Comparison of ENCODE assay signal across 8 mouse cellular contexts in genomic region chr7:19461488-19461887, GRCm38 (mm10). TPM values are rescaled to one million over a fixed set of nuclear protein-coding genes. Genes with fewer than 3 reads are reported as not detected.
DNase-seq lines count a peak whose midpoint lies in the region; ATAC-seq and TF ChIP-seq lines count a peak whose summit lies in the region.
"Had no signal": no experiment of that assay in that cellular context is flagged by ENCODE, and none has a peak within 500 bp of the region (broad histone marks: within the 10 kb centered on the region; RNA-seq: fewer than 3 reads in every experiment).

No protein-coding gene starts in this region.

- WGBS in lung, postnatal 0 days = 11% methylated on average over 6 of the region's 6 CpGs

- peaks cover 35% of the 10 kb centered on the region for H3K27me3 ChIP-seq in CH12.LX (replicated peaks)
- H3K27me3 ChIP-seq in lung, postnatal 0 days (replicated peaks; ENCODE audit: insufficient read depth, low read length) = no peaks in the 10 kb centered on the region

- H3K4me1 ChIP-seq in CH12.LX (ENCODE audit: control insufficient read depth in 1 of 2, insufficient read depth in 2 of 2) = peaks cover 5 to 26% of the 10 kb centered on the region in 2 experiments
- peaks cover 10% of the 10 kb centered on the region for H3K4me1 ChIP-seq in lung, postnatal 0 days (ENCODE audit: insufficient read depth, low read depth, low read length)

- peak; percentile 74 for TF ChIP-seq EP300 in CH12.LX (IDR thresholded peaks at IDR 0.05; ENCODE audit: low read length)
- no peak for TF ChIP-seq EP300 in lung, postnatal 0 days (IDR thresholded peaks at IDR 0.05)

- dilution Hi-C loops in CH12.LX (cut with MboI; ENCODE audit: extremely low pct_ligation_motif_present, extremely low pct_unique_long_range_greater_than_20kb, low sequenced_read_pairs) = no loop called here

- no peaks in the 10 kb centered on the region for H3K9me3 ChIP-seq in CH12.LX (replicated peaks; ENCODE audit: low read length)
- no peaks in the 10 kb centered on the region for H3K9me3 ChIP-seq in lung, postnatal 0 days (ENCODE audit: low read length)

- in situ Hi-C loops in CH12.LX (cut with MboI; ENCODE audit: low pct_ligation_motif_present, low pct_unique_long_range_greater_than_20kb, low sequenced_read_pairs) = no loop called here

- H3K4me3 ChIP-seq in CH12.LX (replicated peaks in 1 of 3; ENCODE audit: low read depth in 2 of 3, low read length in 2 of 3, poor library complexity in 1 of 3) = no peak overlapping the region
- no peak overlapping the region for H3K4me3 ChIP-seq in lung, postnatal 0 days (ENCODE audit: low read depth, low read length)
- H3K4me3 ChIP-seq: myocyte had no signal

- ATAC-seq in lung, postnatal 0 days = no peak

- H3K9ac ChIP-seq in CH12.LX (ENCODE audit: insufficient read depth, low read depth) = no peak overlapping the region
- H3K9ac ChIP-seq in lung, postnatal 0 days (replicated peaks; ENCODE audit: low read depth) = no peak overlapping the region

- TF ChIP-seq CTCF in CH12.LX (conservative IDR thresholded peaks at IDR 0.05 in 1 of 2, IDR thresholded peaks at IDR 0.05 in 1 of 2; ENCODE audit: low read depth in 2 of 2, low read length in 2 of 2) = peak; percentile 87 to 98
- peak; percentile 92 for TF ChIP-seq CTCF in lung, postnatal 0 days (IDR thresholded peaks at IDR 0.05)

- DNase-seq in B cell, adult 2 months = peak; percentile 87 to 91
- peak; percentile 80 for DNase-seq in CH12.LX (ENCODE audit: extremely low read depth)
- DNase-seq in cerebellum, adult 9-10 months = peak; percentile 75
- DNase-seq in gastrocnemius, postnatal 36 days = peak; percentile 69 to 70
- DNase-seq in layer of hippocampus, adult 9-10 months (ENCODE audit: low spot score) = peak; percentile 73
- DNase-seq in lung, postnatal 0 days (ENCODE audit: low spot score) = peak; percentile 82
- peak; percentile 44 for DNase-seq in skeletal muscle tissue, adult 2 months (ENCODE audit: low read depth, low spot score)

- H3K4me2 ChIP-seq in CH12.LX (ENCODE audit: insufficient read depth, low read depth, poor library complexity, severe bottlenecking) = 0 out of 2 replicates have a peak overlapping the region, but pooled peaks have one; percentile 35
- H3K4me2 ChIP-seq in lung, postnatal 0 days (replicated peaks; ENCODE audit: low read depth, low read length) = no peak overlapping the region

- H3K36me3 ChIP-seq in CH12.LX (replicated peaks in 1 of 2; ENCODE audit: control insufficient read depth in 1 of 2, insufficient read depth in 1 of 2, low read length in 1 of 2) = peaks cover 0 to 4% of the 10 kb centered on the region in 2 experiments
- H3K36me3 ChIP-seq in lung, postnatal 0 days (ENCODE audit: insufficient read depth, low read length) = no peaks in the 10 kb centered on the region

- no peak overlapping the region for H3K27ac ChIP-seq in CH12.LX (ENCODE audit: insufficient read depth, low read depth)
- no peak overlapping the region for H3K27ac ChIP-seq in lung, postnatal 0 days (ENCODE audit: low read length)

- no peak for TF ChIP-seq POLR2A in CH12.LX (IDR thresholded peaks at IDR 0.05; ENCODE audit: low read depth, low read length)

- intact Hi-C loops in gastrocnemius, postnatal 36 days (cut with DNase I) = no loop called here

- no peaks in the 10 kb centered on the region for H3K79me2 ChIP-seq in CH12.LX (replicated peaks; ENCODE audit: control insufficient read depth, extremely low read depth, insufficient read depth, poor library complexity, severe bottlenecking)

- peak; percentile 65 for TF ChIP-seq RAD21 in CH12.LX (IDR thresholded peaks at IDR 0.05; ENCODE audit: low read depth, low read length)

TF ChIP-seq in CH12.LX, 34 proteins besides CTCF, POLR2A, EP300 and RAD21:
- no peak for TF ChIP-seq MEF2A (IDR thresholded peaks at IDR 0.05; ENCODE audit: borderline replicate concordance, low read depth, low read length)
- TF ChIP-seq POLR2AphosphoS2 (IDR thresholded peaks at IDR 0.05; ENCODE audit: low read depth, low read length) = no peak
- TF ChIP-seq MXI1 (IDR thresholded peaks at IDR 0.05; ENCODE audit: low read depth, low read length) = no peak
- no peak for TF ChIP-seq TCF12 (IDR thresholded peaks at IDR 0.05; ENCODE audit: low read depth, low read length)
- TF ChIP-seq NELFE (IDR thresholded peaks at IDR 0.05; ENCODE audit: low read depth, low read length) = no peak; the same call in 1 of the 2 replicates
- no peak for TF ChIP-seq UBTF (IDR thresholded peaks at IDR 0.05; ENCODE audit: low read depth, low read length)
- 0 out of 2 replicates have a peak, but pooled peaks have one; percentile 17 for TF ChIP-seq MAFK (IDR thresholded peaks at IDR 0.05; ENCODE audit: insufficient replicate concordance, low read length)
- TF ChIP-seq MAZ (IDR thresholded peaks at IDR 0.05; ENCODE audit: low read depth, low read length) = no peak
- no peak for TF ChIP-seq JUND (conservative IDR thresholded peaks at IDR 0.05; ENCODE audit: low read depth, low read length)
- TF ChIP-seq MYC (IDR thresholded peaks at IDR 0.05; ENCODE audit: low read depth, low read length) = no peak
- no peak for TF ChIP-seq RCOR1 (conservative IDR thresholded peaks at IDR 0.05; ENCODE audit: low read depth, low read length)
- peak; percentile 86 for TF ChIP-seq IRF4 (IDR thresholded peaks at IDR 0.05; ENCODE audit: low read depth, low read length)
- no peak for TF ChIP-seq MAX (IDR thresholded peaks at IDR 0.05; ENCODE audit: low read length)
- peak; percentile 79 for TF ChIP-seq SMC3 (IDR thresholded peaks at IDR 0.05; ENCODE audit: low read depth, low read length)
- no peak for TF ChIP-seq CHD1 (IDR thresholded peaks at IDR 0.05; ENCODE audit: low read depth, low read length)
TF ChIP-seq in CH12.LX: peak in this region for 3.

RNA-seq across cellular contexts. Expression of gene Exoc3l2, which starts 1.6 kb away (rescaled TPM):
- total RNA-seq in CH12.LX (2012; rRNA removed) (0.08 TPM in 2 replicates), CH12.LX (2014; rRNA removed) (not detected in 2 replicates)
- not detected in 2 replicates for polyA plus RNA-seq in CH12.LX (2012; ENCODE audit: insufficient read length, low read depth)
- under 1 TPM; 0.51 to 0.72 TPM for total RNA-seq in gastrocnemius, postnatal 36 days (2021)
- 1.1 and 1.4 TPM in 2 replicates for polyA plus RNA-seq in lung, postnatal 0 days (2015; fragmentation: Nextera tagmentation; extraction: Ambion mirVana)
- polyA plus RNA-seq: myocyte had no signal

RNA-seq across cellular contexts. Expression of gene Mark4, which starts 2.9 kb away (rescaled TPM):
- total RNA-seq in CH12.LX (2012; rRNA removed) (5.2 and 7.3 TPM in 2 replicates), CH12.LX (2014; rRNA removed) (1.7 and 1.9 TPM in 2 replicates)
- 9.6 and 11.9 TPM in 2 replicates for polyA plus RNA-seq in CH12.LX (2012; ENCODE audit: insufficient read length, low read depth)
- 10 to 100 TPM; 14.9 to 15.5 TPM for total RNA-seq in gastrocnemius, postnatal 36 days (2021)
- 7.4 and 7.9 TPM in 2 replicates for polyA plus RNA-seq in lung, postnatal 0 days (2015; fragmentation: Nextera tagmentation; extraction: Ambion mirVana)

RNA-seq across cellular contexts. Expression of gene Bloc1s3, which starts 46.7 kb away (rescaled TPM):
- total RNA-seq in CH12.LX (2012; rRNA removed) (5.1 and 6.7 TPM in 2 replicates), CH12.LX (2014; rRNA removed) (6.9 and 8.0 TPM in 2 replicates)
- polyA plus RNA-seq in CH12.LX (2012; ENCODE audit: insufficient read length, low read depth) = 3.8 and 4.9 TPM in 2 replicates
- total RNA-seq in gastrocnemius, postnatal 36 days (2021) = 1 to 10 TPM; 1.5 to 1.7 TPM
- polyA plus RNA-seq in lung, postnatal 0 days (2015; fragmentation: Nextera tagmentation; extraction: Ambion mirVana) = 2.6 and 3.0 TPM in 2 replicates

RNA-seq across cellular contexts. Expression of gene Trappc6a, which starts 46.7 kb away (rescaled TPM):
- 114 and 201 TPM in 2 replicates for total RNA-seq in CH12.LX (2012; rRNA removed)
- 72.2 and 77.8 TPM in 2 replicates for total RNA-seq in CH12.LX (2014; rRNA removed)
- 37.2 and 41.1 TPM in 2 replicates for polyA plus RNA-seq in CH12.LX (2012; ENCODE audit: insufficient read length, low read depth)
- total RNA-seq in gastrocnemius, postnatal 36 days (2021) = 1 to 10 TPM; 6.4 to 8.8 TPM
- 85.5 and 91.9 TPM in 2 replicates for polyA plus RNA-seq in lung, postnatal 0 days (2015; fragmentation: Nextera tagmentation; extraction: Ambion mirVana)

RNA-seq across cellular contexts. Expression of gene Nkpd1, which starts 56.1 kb away (rescaled TPM):
- total RNA-seq in CH12.LX (2012; rRNA removed) (0.92 and 1.9 TPM in 2 replicates), CH12.LX (2014; rRNA removed) (0.59 and 1.1 TPM in 2 replicates)
- polyA plus RNA-seq in CH12.LX (2012; ENCODE audit: insufficient read length, low read depth) = 2.1 and 2.3 TPM in 2 replicates
- total RNA-seq in gastrocnemius, postnatal 36 days (2021) = not detected
- polyA plus RNA-seq in lung, postnatal 0 days (2015; fragmentation: Nextera tagmentation; extraction: Ambion mirVana) = 0.05 and 0.15 TPM in 2 replicates
